Mouse (Mus musculus) lung, embryonic 14.5 days (tissue): ENCODE results near the gene Klk8. TPM values are rescaled to one million over a fixed set of nuclear protein-coding genes. Genes with fewer than 3 reads are reported as not detected.

Experiments used
- ATAC-seq: fragments of 200-750 bp; cut with Nextera tagmentation; 2 replicates; pipeline ENCODE4 v1.8.0; 2017; ENCODE audit warnings: mild to moderate bottlenecking, moderate TSS enrichment, moderate library complexity; ENCODE audit not compliant: insufficient read depth
- DNase-seq: peaks from one replicate; pipeline ENCODE4 v3.0.0-alpha.2; 2015
- H3K27ac ChIP-seq: fragments of 300-500 bp; sonication (generic); 2 replicates; pipeline ENCODE4 v1.5.1; 2014; ENCODE audit warnings: low read depth, mild to moderate bottlenecking, moderate library complexity
- H3K27me3 ChIP-seq: fragments of 300-500 bp; sonication (generic); 2 replicates; pipeline ENCODE4 v1.6.1; 2014; ENCODE audit warnings: low read length, control low read depth; ENCODE audit not compliant: insufficient read depth
- H3K36me3 ChIP-seq: fragments of 300-500 bp; sonication (generic); 2 replicates; pipeline ENCODE4 v1.6.1; 2014; ENCODE audit warnings: control low read depth; ENCODE audit not compliant: insufficient read depth
- H3K4me1 ChIP-seq: fragments of 300-500 bp; sonication (generic); 2 replicates; pipeline ENCODE4 v1.6.1; 2014; ENCODE audit warnings: antibody characterized with exemption, control low read depth; ENCODE audit not compliant: insufficient read depth
- H3K4me2 ChIP-seq: fragments of 300-500 bp; sonication (generic); 2 replicates; pipeline ENCODE4 v1.6.1; 2014; ENCODE audit warnings: mild to moderate bottlenecking
- H3K4me3 ChIP-seq: fragments of 300-500 bp; sonication (generic); 2 replicates; pipeline ENCODE4 v1.5.1; 2014; ENCODE audit warnings: low read depth, low read length
- H3K9ac ChIP-seq: fragments of 300-500 bp; sonication (generic); 2 replicates; pipeline ENCODE4 v1.6.1; 2014
- H3K9me3 ChIP-seq: fragments of 300-500 bp; sonication (generic); 2 replicates; pipeline ENCODE4 v1.6.1; 2016; ENCODE audit warnings: low read depth, low read length, control low read depth
- CTCF ChIP-seq: IDR thresholded peaks from 2 replicates; pipeline ENCODE4 v1.5.1; 2016; ENCODE audit warnings: antibody characterized with exemption, low read depth
- WGBS: fragments of 180-500 bp; shearing (Covaris S2); extraction: QIAGEN DNeasy Blood & Tissue Kit; methylation state at CpG from one replicate; pipeline ENCODE4 v1.1.7; 2014; 5-methylcytosine and 5-hydroxymethylcytosine counted together
- polyA plus RNA-seq: library from polyadenylated mRNA; unstranded; fragments of >200 nt; fragmentation: Nextera tagmentation; extraction: Ambion mirVana; gene quantifications from 2 replicates; pipeline ENCODE4 v1.2.1, GENCODE M21; 2014

The Klk8 gene
- polyA plus RNA-seq, 1 experiment from 2014 or later: 26.2 TPM

GRCm38 (mm10) chr7:43821581-43821980, 24.2 kb downstream of the Klk8 start:
- H3K27me3 ChIP-seq: no peaks in the 10 kb centered on the region
- H3K4me1 ChIP-seq: no peaks in the 10 kb centered on the region
- TF ChIP-seq CTCF: no peak
- H3K36me3 ChIP-seq: no peaks in the 10 kb centered on the region
- no peak overlapping the region for H3K27ac ChIP-seq
- no peak for ATAC-seq
- no peak overlapping the region for H3K4me2 ChIP-seq
- WGBS: 80% methylated on average over 7 of the region's 7 CpGs
- no peak for DNase-seq
- no peaks in the 10 kb centered on the region for H3K9me3 ChIP-seq
- no peak overlapping the region for H3K4me3 ChIP-seq
- no peak overlapping the region for H3K9ac ChIP-seq

- WGBS: 80% methylated on average over 10 of the region's 10 CpGs
- ATAC-seq (no peak), DNase-seq (no peak)
- H3K27ac ChIP-seq: no peak within 1 kb of the TSS
- no peak within 1 kb of the TSS for H3K4me2 ChIP-seq
- no peak for TF ChIP-seq CTCF
- no peaks in the 10 kb centered on the region for H3K27me3 ChIP-seq
- H3K4me1 ChIP-seq: no peaks in the 10 kb centered on the region
- H3K4me3 ChIP-seq: no peak within 1 kb of the TSS
- no peak within 1 kb of the TSS for H3K9ac ChIP-seq
- H3K9me3 ChIP-seq: no peaks in the 10 kb centered on the region
- no peaks in the 10 kb centered on the region for H3K36me3 ChIP-seq
Measured at GRCm38 (mm10) chr7:43824199-43824598, 26.8 kb downstream of the Klk8 start, which contains the start of gene Klk6. Gene Klk6 (plus strand): TSS chr7:43824499.

GRCm38 (mm10) chr7:43826056-43826455, 28.7 kb downstream of the Klk8 start:
- no peak overlapping the region for H3K27ac ChIP-seq
- TF ChIP-seq CTCF: no peak
- ATAC-seq (no peak), DNase-seq (no peak)
- H3K27me3 ChIP-seq: no peaks in the 10 kb centered on the region
- H3K4me1 ChIP-seq: no peaks in the 10 kb centered on the region
- H3K4me2 ChIP-seq: no peak overlapping the region
- H3K9me3 ChIP-seq: no peaks in the 10 kb centered on the region
- no peaks in the 10 kb centered on the region for H3K36me3 ChIP-seq
- no peak overlapping the region for H3K4me3 ChIP-seq
- H3K9ac ChIP-seq: no peak overlapping the region
- WGBS: 86% methylated on average over 5 of the region's 5 CpGs

- Histone ChIP-seq H3K27me3 (no peaks in the 10 kb centered on the region), H3K9ac (no peak overlapping the region), H3K27ac (no peak overlapping the region), H3K4me1 (no peaks in the 10 kb centered on the region), H3K36me3 (no peaks in the 10 kb centered on the region), H3K9me3 (no peaks in the 10 kb centered on the region), H3K4me3 (no peak overlapping the region), H3K4me2 (no peak overlapping the region)
- DNase-seq: no peak
- WGBS: 73% methylated on average over 4 of the region's 4 CpGs
- no peak for TF ChIP-seq CTCF
- ATAC-seq: no peak
Measured at GRCm38 (mm10) chr7:43827706-43828105, 30.3 kb downstream of the Klk8 start.

- Histone ChIP-seq H3K4me3 (no peak overlapping the region), H3K27me3 (no peaks in the 10 kb centered on the region), H3K4me2 (no peak overlapping the region), H3K27ac (no peak overlapping the region), H3K9me3 (no peaks in the 10 kb centered on the region), H3K9ac (no peak overlapping the region), H3K4me1 (no peaks in the 10 kb centered on the region), H3K36me3 (no peaks in the 10 kb centered on the region)
- ATAC-seq (no peak), DNase-seq (no peak)
- no peak for TF ChIP-seq CTCF
- WGBS: 80% methylated on average over 8 of the region's 8 CpGs
Measured at GRCm38 (mm10) chr7:43829006-43829405, 31.6 kb downstream of the Klk8 start.

- Histone ChIP-seq H3K4me2 (no peak within 1 kb of the TSS), H3K4me1 (no peaks in the 10 kb centered on the region), H3K27me3 (no peaks in the 10 kb centered on the region), H3K9me3 (no peaks in the 10 kb centered on the region), H3K4me3 (no peak within 1 kb of the TSS), H3K9ac (no peak within 1 kb of the TSS), H3K27ac (no peak within 1 kb of the TSS), H3K36me3 (no peaks in the 10 kb centered on the region)
- no peak for TF ChIP-seq CTCF
- WGBS: 54% methylated on average over 3 of the region's 3 CpGs
- ATAC-seq (no peak), DNase-seq (no peak)
Measured at GRCm38 (mm10) chr7:43841701-43842100, 44.3 kb downstream of the Klk8 start, which contains the start of gene Klk5. Gene Klk5 (plus strand): TSS chr7:43841971.

- Histone ChIP-seq H3K27me3 (no peaks in the 10 kb centered on the region), H3K9ac (no peak overlapping the region), H3K27ac (no peak overlapping the region), H3K9me3 (no peaks in the 10 kb centered on the region), H3K36me3 (no peaks in the 10 kb centered on the region), H3K4me2 (no peak overlapping the region), H3K4me1 (no peaks in the 10 kb centered on the region), H3K4me3 (no peak overlapping the region)
- DNase-seq: no peak
- ATAC-seq: no peak
- TF ChIP-seq CTCF: no peak
- WGBS: 83% methylated on average over 4 of the region's 4 CpGs
Measured at GRCm38 (mm10) chr7:43843801-43844200, 46.4 kb downstream of the Klk8 start.

GRCm38 (mm10) chr7:43851616-43852015, 54.2 kb downstream of the Klk8 start:
- Histone ChIP-seq H3K9me3 (no peaks in the 10 kb centered on the region), H3K27me3 (no peaks in the 10 kb centered on the region), H3K36me3 (no peaks in the 10 kb centered on the region), H3K9ac (no peak overlapping the region), H3K4me3 (no peak overlapping the region), H3K4me2 (no peak overlapping the region), H3K4me1 (no peaks in the 10 kb centered on the region), H3K27ac (no peak overlapping the region)
- ATAC-seq: no peak
- DNase-seq: no peak
- 84% methylated on average over 6 of the region's 6 CpGs for WGBS
- no peak for TF ChIP-seq CTCF

Other genes starting within 250 kb of the Klk8 start
- gene Zfp658, start 235.3 kb upstream of the Klk8 start, polyA plus RNA-seq: 4.9 and 5.3 TPM in 2 replicates
- 14.6 and 15.1 TPM in 2 replicates for gene Zfp719, start 218.0 kb upstream of the Klk8 start, polyA plus RNA-seq
- gene Zfp819, start 190.4 kb upstream of the Klk8 start, polyA plus RNA-seq: 0.23 and 0.33 TPM in 2 replicates
- gene Ceacam18, start 162.9 kb upstream of the Klk8 start, polyA plus RNA-seq: not detected in 2 replicates
- gene Siglece, start 137.4 kb upstream of the Klk8 start, polyA plus RNA-seq: 0.62 and 1.1 TPM in 2 replicates
- gene Ctu1, start 125.6 kb upstream of the Klk8 start, polyA plus RNA-seq: 10.8 TPM in 2 replicates
- gene Klk14, start 107.2 kb upstream of the Klk8 start, polyA plus RNA-seq: not detected in 2 replicates
- 1.3 and 1.7 TPM in 2 replicates for gene Klk13, start 85.0 kb upstream of the Klk8 start, polyA plus RNA-seq
- gene Klk12, start 28.7 kb upstream of the Klk8 start, polyA plus RNA-seq: not detected in 2 replicates
- not detected in 2 replicates for gene Klk11, start 23.0 kb upstream of the Klk8 start, polyA plus RNA-seq
- gene Klk10, start 16.5 kb upstream of the Klk8 start, polyA plus RNA-seq: 0.70 and 0.81 TPM in 2 replicates
- 0.20 TPM in 1 of 2 replicates, not detected in the other for gene Klk9, start 5.7 kb upstream of the Klk8 start, polyA plus RNA-seq
- gene Klk7, start 13.7 kb downstream of the Klk8 start, polyA plus RNA-seq: 0.09 TPM in 1 of 2 replicates, not detected in the other
- gene Klk6, start 26.9 kb downstream of the Klk8 start, polyA plus RNA-seq: not detected in 2 replicates
- not detected in 2 replicates for gene Klk5, start 44.4 kb downstream of the Klk8 start, polyA plus RNA-seq
- gene Klk4, start 83.6 kb downstream of the Klk8 start, polyA plus RNA-seq: not detected in 2 replicates
- not detected in 2 replicates for gene Klk15, start 136.2 kb downstream of the Klk8 start, polyA plus RNA-seq
- gene Klk1b8, start 153.1 kb downstream of the Klk8 start, polyA plus RNA-seq: not detected in 2 replicates
- not detected in 2 replicates for gene Klk1b1, start 169.2 kb downstream of the Klk8 start, polyA plus RNA-seq
- not detected in 2 replicates for gene Klk1b9, start 178.5 kb downstream of the Klk8 start, polyA plus RNA-seq
- gene Klk1b11, start 198.3 kb downstream of the Klk8 start, polyA plus RNA-seq: not detected in 2 replicates
- not detected in 2 replicates for gene Klk1b26, start 214.6 kb downstream of the Klk8 start, polyA plus RNA-seq